Mouse (Mus musculus) hindbrain, embryonic 14.5 days (tissue): ENCODE measurements around the gene 2610001J05Rik. TPM values are rescaled to one million over a fixed set of nuclear protein-coding genes. Genes with fewer than 3 reads are reported as not detected.

ENCODE experiments used
- ATAC-seq: fragments of 200-750 bp; cut with Nextera tagmentation; 2 replicates; pipeline ENCODE4 v1.8.0; 2017; ENCODE audit warnings: moderate number of reproducible peaks, mild to moderate bottlenecking, moderate TSS enrichment, moderate library complexity; ENCODE audit not compliant: low FRiP score
- DNase-seq: peaks from one replicate; pipeline ENCODE4 v3.0.0-alpha.2; 2015; ENCODE audit warnings: low spot score
- H3K27ac ChIP-seq: fragments of 300-500 bp; sonication (generic); 2 replicates; pipeline ENCODE4 v1.5.1; 2014; ENCODE audit warnings: mild to moderate bottlenecking, moderate library complexity
- H3K27me3 ChIP-seq: fragments of 300-500 bp; sonication (generic); 2 replicates; pipeline ENCODE4 v1.6.1; 2014; ENCODE audit warnings: mild to moderate bottlenecking, low read length, mixed read lengths; ENCODE audit not compliant: control insufficient read depth, insufficient read depth
- H3K36me3 ChIP-seq: fragments of 300-500 bp; sonication (generic); replicated peaks from 2 replicates; pipeline ENCODE4 v1.6.1; 2014; ENCODE audit not compliant: control insufficient read depth, insufficient read depth
- H3K4me1 ChIP-seq: fragments of 300-500 bp; sonication (generic); replicated peaks from 2 replicates; pipeline ENCODE4 v1.6.1; 2014; ENCODE audit warnings: antibody characterized with exemption, low read length, mixed read lengths; ENCODE audit not compliant: control insufficient read depth, insufficient read depth
- H3K4me2 ChIP-seq: fragments of 300-500 bp; sonication (generic); replicated peaks from 2 replicates; pipeline ENCODE4 v1.6.1; 2014; ENCODE audit warnings: mild to moderate bottlenecking, moderate library complexity
- H3K4me3 ChIP-seq: fragments of 300-500 bp; sonication (generic); replicated peaks from 2 replicates; pipeline ENCODE4 v1.5.1; 2014; ENCODE audit warnings: mild to moderate bottlenecking, low read length
- H3K9ac ChIP-seq: fragments of 300-500 bp; sonication (generic); 2 replicates; pipeline ENCODE4 v1.6.1; 2014
- H3K9me3 ChIP-seq: fragments of 300-500 bp; sonication (generic); 2 replicates; pipeline ENCODE4 v1.6.1; 2016; ENCODE audit warnings: low read length; ENCODE audit not compliant: control insufficient read depth
- WGBS: fragments of 180-500 bp; shearing (Covaris S2); extraction: QIAGEN DNeasy Blood & Tissue Kit; methylation state at CpG from one replicate; pipeline ENCODE4 v1.1.7; 2014; 5-methylcytosine and 5-hydroxymethylcytosine counted together
- polyA plus RNA-seq: library from polyadenylated mRNA; unstranded; fragments of >200 nt; fragmentation: Nextera tagmentation; extraction: Ambion mirVana; gene quantifications from 2 replicates; pipeline ENCODE4 v1.2.1, GENCODE M21; 2014

The 2610001J05Rik gene
- polyA plus RNA-seq, result 59.8 and 65.4 TPM in 2 replicates

GRCm38 (mm10) chr6:13870919-13871624, at the start of gene 2610001J05Rik:
Gene 2610001J05Rik, minus strand, starts transcription at chr6:13871518.
- peak within 1 kb of the TSS; percentile 57 for H3K9ac ChIP-seq
- DNase-seq, result peak; percentile 91
- H3K4me1 ChIP-seq, result peaks cover 14% of the 10 kb centered on the region; the same call in 1 of the 2 replicates
- no peaks in the 10 kb centered on the region for H3K27me3 ChIP-seq
- H3K4me3 ChIP-seq, result peak within 1 kb of the TSS; percentile 50
- ATAC-seq, result peak; percentile 100
- peak within 1 kb of the TSS; percentile 72 for H3K27ac ChIP-seq
- peak within 1 kb of the TSS; percentile 62 for H3K4me2 ChIP-seq
- H3K9me3 ChIP-seq, result no peaks in the 10 kb centered on the region
- WGBS, result 2% methylated on average over 19 of the region's 19 CpGs
- no peaks in the 10 kb centered on the region for H3K36me3 ChIP-seq

GRCm38 (mm10) chr6:13909762-13910537, 38.6 kb upstream of the 2610001J05Rik start:
- 94% methylated on average over 10 of the region's 10 CpGs for WGBS
- H3K27me3 ChIP-seq, result no peaks in the 10 kb centered on the region
- no peak overlapping the region for H3K4me3 ChIP-seq
- no peak for ATAC-seq
- no peaks in the 10 kb centered on the region for H3K9me3 ChIP-seq
- H3K27ac ChIP-seq, result no peak overlapping the region
- no peaks in the 10 kb centered on the region for H3K36me3 ChIP-seq
- no peak overlapping the region for H3K4me2 ChIP-seq
- DNase-seq, result no peak
- H3K4me1 ChIP-seq, result no peaks in the 10 kb centered on the region
- H3K9ac ChIP-seq, result no peak overlapping the region

DNA sequence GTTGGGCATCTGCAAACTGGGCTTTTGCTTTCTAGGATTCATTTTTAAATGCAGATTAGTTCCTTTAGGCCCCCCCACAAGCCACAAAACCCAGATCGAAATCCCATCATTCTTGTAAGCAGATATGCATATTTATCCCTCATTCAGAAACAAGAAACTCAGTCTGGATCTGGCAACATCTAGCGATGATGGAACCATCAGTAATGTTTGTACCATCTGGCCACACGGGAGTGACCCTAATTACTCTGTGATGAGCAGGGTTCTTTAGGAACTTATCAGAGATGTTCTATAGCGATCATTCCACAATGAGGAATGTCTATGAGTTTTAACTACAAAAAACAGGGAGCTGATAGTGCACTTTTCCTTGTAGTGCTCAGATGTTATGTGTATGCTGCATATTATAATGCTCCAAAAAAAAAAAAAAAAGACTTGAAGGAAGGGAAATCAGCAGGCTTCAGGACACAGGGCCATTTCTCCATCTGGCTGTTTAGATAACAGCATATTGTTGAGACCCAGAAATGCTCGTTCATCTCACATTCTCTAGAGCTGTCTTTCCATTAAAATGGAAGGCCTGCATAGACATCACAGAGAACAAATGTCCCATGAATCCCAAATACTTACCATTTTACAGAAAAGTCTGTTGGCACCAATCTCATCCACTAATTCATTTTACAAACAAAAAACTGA, 31.8 kb upstream of the 2610001J05Rik start:
- Histone ChIP-seq H3K4me3 (no peak overlapping the region), H3K27ac (no peak overlapping the region), H3K9me3 (no peaks in the 10 kb centered on the region), H3K4me1 (no peaks in the 10 kb centered on the region), H3K9ac (no peak overlapping the region), H3K4me2 (no peak overlapping the region), H3K36me3 (no peaks in the 10 kb centered on the region), H3K27me3 (no peaks in the 10 kb centered on the region)
- ATAC-seq (no peak), DNase-seq (no peak)
- WGBS, result 82% methylated on average over 5 of the region's 5 CpGs

- H3K4me2 ChIP-seq, result no peak overlapping the region
- no peaks in the 10 kb centered on the region for H3K27me3 ChIP-seq
- ATAC-seq (no peak), DNase-seq (no peak)
- no peaks in the 10 kb centered on the region for H3K4me1 ChIP-seq
- no peak overlapping the region for H3K9ac ChIP-seq
- no peaks in the 10 kb centered on the region for H3K36me3 ChIP-seq
- H3K9me3 ChIP-seq, result peaks cover 7% of the 10 kb centered on the region; the same call in 1 of the 2 replicates
- H3K4me3 ChIP-seq, result no peak overlapping the region
- no peak overlapping the region for H3K27ac ChIP-seq
- 90% methylated on average over 3 of the region's 3 CpGs for WGBS
Observed at GRCm38 (mm10) chr6:13884877-13885592, 13.7 kb upstream of the 2610001J05Rik start.

- no peak for ATAC-seq
- no peak for DNase-seq
- Histone ChIP-seq H3K4me2 (no peak overlapping the region), H3K27me3 (no peaks in the 10 kb centered on the region), H3K4me3 (no peak overlapping the region), H3K9ac (no peak overlapping the region), H3K4me1 (no peaks in the 10 kb centered on the region), H3K36me3 (no peaks in the 10 kb centered on the region), H3K9me3 (peaks cover 7% of the 10 kb centered on the region; the same call in 1 of the 2 replicates), H3K27ac (no peak overlapping the region)
Observed at GRCm38 (mm10) chr6:13882919-13883318, 11.6 kb upstream of the 2610001J05Rik start.

- no peaks in the 10 kb centered on the region for H3K36me3 ChIP-seq
- H3K9me3 ChIP-seq, result no peaks in the 10 kb centered on the region
- H3K4me3 ChIP-seq, result no peak overlapping the region
- H3K4me2 ChIP-seq, result no peak overlapping the region
- WGBS, result 88% methylated on average over 2 of the region's 2 CpGs
- H3K27me3 ChIP-seq, result no peaks in the 10 kb centered on the region
- DNase-seq (no peak), ATAC-seq (no peak)
- H3K4me1 ChIP-seq, result peaks cover 14% of the 10 kb centered on the region; the same call in 1 of the 2 replicates
- no peak overlapping the region for H3K9ac ChIP-seq
- no peak overlapping the region for H3K27ac ChIP-seq
Observed at GRCm38 (mm10) chr6:13873959-13874358, 2.6 kb upstream of the 2610001J05Rik start.

- Histone ChIP-seq H3K27ac (no peak overlapping the region), H3K36me3 (no peaks in the 10 kb centered on the region), H3K27me3 (no peaks in the 10 kb centered on the region), H3K9me3 (no peaks in the 10 kb centered on the region), H3K4me3 (no peak overlapping the region), H3K4me2 (peak overlapping the region; percentile 62), H3K9ac (no peak overlapping the region), H3K4me1 (peaks cover 14% of the 10 kb centered on the region; the same call in 1 of the 2 replicates)
- 78% methylated on average over 7 of the region's 7 CpGs for WGBS
- DNase-seq (no peak), ATAC-seq (no peak)
Observed at GRCm38 (mm10) chr6:13872076-13872475, 758 bp upstream of the 2610001J05Rik start.

DNA sequence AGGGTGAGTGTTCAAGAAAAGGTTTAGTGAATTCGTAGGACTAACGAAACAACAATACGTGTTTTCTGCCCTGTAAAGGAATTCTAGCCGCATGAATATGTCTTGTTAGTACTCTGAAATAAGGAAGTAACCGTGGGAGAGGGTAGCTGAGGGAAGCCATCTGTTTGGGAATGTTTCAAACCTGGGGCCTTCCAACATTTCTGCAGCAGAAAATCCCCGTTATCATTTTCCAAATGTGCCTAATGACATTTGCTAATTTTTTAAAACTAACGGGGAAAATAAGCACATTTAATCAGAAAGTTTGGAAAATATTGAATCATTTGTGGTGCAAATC, 274 bp upstream of the 2610001J05Rik start:
- DNase-seq (no peak), ATAC-seq (peak; percentile 82)
- no peaks in the 10 kb centered on the region for H3K27me3 ChIP-seq
- H3K4me2 ChIP-seq, result peak overlapping the region; percentile 62
- H3K36me3 ChIP-seq, result no peaks in the 10 kb centered on the region
- WGBS, result 3% methylated on average over 7 of the region's 7 CpGs
- peaks cover 14% of the 10 kb centered on the region; the same call in 1 of the 2 replicates for H3K4me1 ChIP-seq
- peak overlapping the region; percentile 57 for H3K9ac ChIP-seq
- peak overlapping the region; percentile 50 for H3K4me3 ChIP-seq
- no peaks in the 10 kb centered on the region for H3K9me3 ChIP-seq
- H3K27ac ChIP-seq, result peak overlapping the region; percentile 72
